Mouse (Mus musculus) stomach, postnatal 0 days (tissue): ENCODE data around the gene Ric8b. TPM values are rescaled to one million over a fixed set of nuclear protein-coding genes. Genes with fewer than 3 reads are reported as not detected.

ENCODE experiments used
- ATAC-seq: fragments of 200-750 bp; cut with Nextera tagmentation; 2 replicates; pipeline ENCODE4 v1.8.0; 2017; ENCODE audit not compliant: low FRiP score, low TSS enrichment
- DNase-seq: peaks from one replicate; pipeline ENCODE4 v3.0.0-alpha.2; 2016; ENCODE audit warnings: low spot score
- H3K27ac ChIP-seq: fragments of 300-500 bp; sonication (generic); replicated peaks from 2 replicates; pipeline ENCODE4 v1.5.1; 2014; ENCODE audit warnings: mild to moderate bottlenecking, control low read depth
- H3K27me3 ChIP-seq: fragments of 300-500 bp; sonication (generic); 2 replicates; pipeline ENCODE4 v1.6.1; 2014; ENCODE audit warnings: low read length; ENCODE audit not compliant: control insufficient read depth, insufficient read depth
- H3K36me3 ChIP-seq: fragments of 300-500 bp; sonication (generic); 2 replicates; pipeline ENCODE4 v1.6.1; 2014; ENCODE audit warnings: low read length, mixed read lengths; ENCODE audit not compliant: control insufficient read depth, insufficient read depth
- H3K4me1 ChIP-seq: fragments of 300-500 bp; sonication (generic); replicated peaks from 2 replicates; pipeline ENCODE4 v1.6.1; 2014; ENCODE audit warnings: antibody characterized with exemption; ENCODE audit not compliant: control insufficient read depth, insufficient read depth
- H3K4me2 ChIP-seq: fragments of 300-500 bp; sonication (generic); replicated peaks from 2 replicates; pipeline ENCODE4 v1.6.1; 2014; ENCODE audit warnings: low read depth, mild to moderate bottlenecking, control low read depth, moderate library complexity
- H3K4me3 ChIP-seq: fragments of 300-500 bp; sonication (generic); 2 replicates; pipeline ENCODE4 v1.5.1; 2014; ENCODE audit warnings: low read depth, low read length, control low read depth
- H3K9ac ChIP-seq: fragments of 300-500 bp; sonication (generic); 2 replicates; pipeline ENCODE4 v1.6.1; 2014; ENCODE audit warnings: mild to moderate bottlenecking, low read length, control low read depth, mixed read lengths
- H3K9me3 ChIP-seq: fragments of 300-500 bp; sonication (generic); 2 replicates; pipeline ENCODE4 v1.6.1; 2016; ENCODE audit warnings: low read length; ENCODE audit not compliant: control insufficient read depth
- CTCF ChIP-seq: IDR thresholded peaks from 2 replicates; pipeline ENCODE4 v1.5.1; 2016; ENCODE audit warnings: antibody characterized with exemption, low read depth, mild to moderate bottlenecking, moderate library complexity
- EP300 ChIP-seq: optimal IDR thresholded peaks from 2 replicates; pipeline ENCODE3; 2016; ENCODE audit warnings: antibody characterized with exemption
- whole genome bisulfite sequencing: fragments of 180-500 bp; shearing (Covaris S2); extraction: QIAGEN DNeasy Blood & Tissue Kit; methylation state at CpG from one replicate; pipeline ENCODE4 v1.1.7; 2014; 5-methylcytosine and 5-hydroxymethylcytosine counted together
- polyA plus RNA-seq: library from polyadenylated mRNA; unstranded; fragments of >200 nt; fragmentation: Nextera tagmentation; extraction: Ambion mirVana; gene quantifications from 2 replicates; pipeline ENCODE4 v1.2.1, GENCODE M21; 2015

Gene Ric8b
- polyA plus RNA-seq, 1 experiment from 2014 or later: 7.4 TPM

GRCm38 (mm10) chr10:84903742-84904141 lies 13.7 kb upstream of the Ric8b start:
- H3K9me3 ChIP-seq: no peaks in the 10 kb centered on the region
- TF ChIP-seq EP300 (no peak), CTCF (no peak)
- H3K4me1 ChIP-seq: no peaks in the 10 kb centered on the region
- ATAC-seq (no peak), DNase-seq (no peak)
- H3K9ac ChIP-seq: no peak overlapping the region
- H3K4me3 ChIP-seq: 0 out of 2 replicates have a peak overlapping the region, but pooled peaks have one; percentile 12
- H3K4me2 ChIP-seq: peak overlapping the region; percentile 40
- WGBS: 8% methylated on average over 5 of the region's 5 CpGs
- H3K27ac ChIP-seq: 0 out of 2 replicates have a peak overlapping the region, but pooled peaks have one; percentile 8
- no peaks in the 10 kb centered on the region for H3K27me3 ChIP-seq
- no peaks in the 10 kb centered on the region for H3K36me3 ChIP-seq

GRCm38 (mm10) chr10:84906895-84907294 lies 10.5 kb upstream of the Ric8b start:
- Histone ChIP-seq H3K4me1 (no peaks in the 10 kb centered on the region), H3K27me3 (no peaks in the 10 kb centered on the region), H3K36me3 (no peaks in the 10 kb centered on the region), H3K27ac (no peak overlapping the region), H3K9ac (no peak overlapping the region), H3K4me3 (no peak overlapping the region), H3K9me3 (no peaks in the 10 kb centered on the region), H3K4me2 (no peak overlapping the region)
- ATAC-seq (no peak), DNase-seq (no peak)
- 75% methylated on average over 9 of the region's 9 CpGs for WGBS
- no peak for TF ChIP-seq CTCF
- no peak for TF ChIP-seq EP300

GRCm38 (mm10) chr10:84908006-84908405 lies 9.4 kb upstream of the Ric8b start:
- no peaks in the 10 kb centered on the region for H3K4me1 ChIP-seq
- H3K27me3 ChIP-seq: no peaks in the 10 kb centered on the region
- H3K9ac ChIP-seq: no peak overlapping the region
- no peaks in the 10 kb centered on the region for H3K9me3 ChIP-seq
- TF ChIP-seq CTCF (no peak), EP300 (no peak)
- no peak overlapping the region for H3K4me3 ChIP-seq
- ATAC-seq (no peak), DNase-seq (no peak)
- no peak overlapping the region for H3K4me2 ChIP-seq
- WGBS: 87% methylated on average over 3 of the region's 3 CpGs
- H3K27ac ChIP-seq: no peak overlapping the region
- no peaks in the 10 kb centered on the region for H3K36me3 ChIP-seq

GRCm38 (mm10) chr10:84908471-84908870 lies 8.9 kb upstream of the Ric8b start:
- no peaks in the 10 kb centered on the region for H3K27me3 ChIP-seq
- WGBS: 85% methylated on average over 3 of the region's 3 CpGs
- DNase-seq: no peak

GRCm38 (mm10) chr10:84909021-84909801 lies 8.2 kb upstream of the Ric8b start:
- H3K9me3 ChIP-seq: no peaks in the 10 kb centered on the region
- no peaks in the 10 kb centered on the region for H3K36me3 ChIP-seq
- ATAC-seq (no peak), DNase-seq (no peak)
- H3K9ac ChIP-seq: no peak overlapping the region
- no peak overlapping the region for H3K27ac ChIP-seq
- H3K4me3 ChIP-seq: no peak overlapping the region
- H3K4me1 ChIP-seq: no peaks in the 10 kb centered on the region
- no peak for TF ChIP-seq CTCF
- no peak for TF ChIP-seq EP300
- H3K27me3 ChIP-seq: no peaks in the 10 kb centered on the region
- no peak overlapping the region for H3K4me2 ChIP-seq
- 81% methylated on average over 17 of the region's 17 CpGs for WGBS

More at GRCm38 (mm10) chr10:84908471-84908870, 8.9 kb upstream of the Ric8b start:
- no peak overlapping the region for H3K9ac ChIP-seq
- H3K4me2 ChIP-seq: no peak overlapping the region
- ATAC-seq: no peak
- H3K4me1 ChIP-seq: no peaks in the 10 kb centered on the region
- H3K9me3 ChIP-seq: no peaks in the 10 kb centered on the region
- H3K27ac ChIP-seq: no peak overlapping the region
- TF ChIP-seq CTCF (no peak), EP300 (no peak)
- no peaks in the 10 kb centered on the region for H3K36me3 ChIP-seq
- H3K4me3 ChIP-seq: no peak overlapping the region

- no peak overlapping the region for H3K4me2 ChIP-seq
- ATAC-seq (no peak), DNase-seq (no peak)
- no peaks in the 10 kb centered on the region for H3K27me3 ChIP-seq
- H3K9ac ChIP-seq: no peak overlapping the region
- H3K9me3 ChIP-seq: no peaks in the 10 kb centered on the region
- no peak overlapping the region for H3K4me3 ChIP-seq
- no peaks in the 10 kb centered on the region for H3K36me3 ChIP-seq
- no peaks in the 10 kb centered on the region for H3K4me1 ChIP-seq
- H3K27ac ChIP-seq: no peak overlapping the region
- WGBS: 59% methylated on average over 7 of the region's 7 CpGs
- TF ChIP-seq EP300: no peak
- TF ChIP-seq CTCF: no peak
Observed at GRCm38 (mm10) chr10:84910194-84910593, 7.2 kb upstream of the Ric8b start.
